Mouse (Mus musculus) brain, embryonic 14.5 days (tissue): ENCODE data around the gene Opcml.

Experiments used
- CTCF ChIP-seq: fragments of 200-500 bp; IDR thresholded peaks from 2 replicates; pipeline ENCODE4 v1.5.1; 2012; ENCODE audit warnings: inconsistent platforms, mild to moderate bottlenecking, moderate library complexity, borderline replicate concordance; ENCODE audit not compliant: insufficient read depth, insufficient read length; ENCODE audit errors: extremely low read depth
- POLR2A ChIP-seq: fragments of 200-500 bp; IDR thresholded peaks from 2 replicates; pipeline ENCODE4 v1.6.1; 2012; ENCODE audit warnings: mild to moderate bottlenecking, inconsistent platforms, borderline replicate concordance; ENCODE audit not compliant: poor library complexity, insufficient read depth, insufficient read length, severe bottlenecking; ENCODE audit errors: extremely low read depth

DNA sequence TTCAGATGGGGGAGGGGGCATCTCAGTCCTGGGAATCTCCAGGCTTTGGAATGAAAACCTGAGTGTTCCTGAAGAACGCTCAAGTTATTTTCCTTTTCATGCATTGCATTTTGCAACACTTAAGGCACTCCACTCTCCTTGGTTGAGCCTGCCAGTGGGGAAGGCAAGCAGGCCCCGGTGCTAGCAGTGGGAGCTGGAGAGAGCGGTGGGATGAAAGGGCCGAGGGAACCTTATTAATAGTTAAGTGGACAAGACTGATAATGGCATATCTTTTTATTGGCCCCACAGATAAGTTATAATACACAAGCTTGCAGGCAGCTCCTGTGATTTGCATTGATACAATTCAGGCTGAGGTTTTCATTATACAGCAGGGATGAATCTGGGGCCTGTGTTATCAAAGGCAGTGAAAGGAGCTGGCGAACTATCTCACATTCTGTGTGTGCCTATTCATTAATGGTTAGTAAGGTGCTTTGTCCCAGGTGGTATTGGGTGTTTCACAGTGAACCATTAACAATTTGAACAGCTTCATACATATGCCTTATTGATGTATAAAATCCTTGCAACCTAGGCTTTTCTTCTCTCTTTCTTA, 407.6 kb downstream of the Opcml start:
- TF ChIP-seq POLR2A (no peak), CTCF (no peak)
